Mouse (Mus musculus) urinary bladder, adult 18-20 months (tissue): Measurements from ENCODE around the gene Fam243.

Experiments used
- DNase-seq, 2 experiments: peaks; one replicate each; pipeline ENCODE4 v3.0.0; 2022; ENCODE audit warnings: low spot score in 2 of 2, mixed read lengths in 2 of 2

Gene Fam243

GRCm38 (mm10) chr16:92321341-92321740 lies at the start of gene Fam243:
Gene Fam243 (minus strand): TSS chr16:92321441.
- no peak for DNase-seq

GRCm38 (mm10) chr16:92369260-92369659 lies 48.0 kb upstream of the Fam243 start:
- DNase-seq = peak in 1 of 2 experiments; percentile 63

GRCm38 (mm10) chr16:92365477-92365876 lies 44.2 kb upstream of the Fam243 start:
- DNase-seq = no peak

DNA sequence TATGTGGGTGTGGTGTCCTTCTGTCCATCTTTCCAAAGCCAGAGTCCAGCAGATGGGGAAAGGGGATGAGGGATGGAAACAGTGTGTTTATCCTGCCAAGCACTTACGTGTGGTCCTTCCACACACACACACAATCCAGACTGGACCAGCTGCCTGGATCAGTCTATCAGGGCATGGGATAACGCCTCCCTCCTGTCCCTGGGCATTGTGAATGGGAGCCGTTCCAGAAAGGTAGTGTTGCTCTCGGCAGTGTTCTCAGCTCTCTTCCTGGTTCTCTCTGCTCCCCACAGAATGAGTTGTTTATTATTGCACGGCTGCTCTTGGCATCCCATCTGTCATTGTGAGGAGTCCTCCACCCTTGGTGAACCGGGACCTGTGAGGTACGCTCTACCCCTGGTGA lies 39.5 kb upstream of the Fam243 start:
- no peak for DNase-seq

- peak in 1 of 2 experiments; percentile 67 for DNase-seq
These were observed 38.0 kb upstream of the Fam243 start, which contains the start of gene Kcne1 for GRCm38 (mm10) chr16:92359229-92359628. Gene Kcne1 (minus strand): TSS chr16:92359468.

DNA sequence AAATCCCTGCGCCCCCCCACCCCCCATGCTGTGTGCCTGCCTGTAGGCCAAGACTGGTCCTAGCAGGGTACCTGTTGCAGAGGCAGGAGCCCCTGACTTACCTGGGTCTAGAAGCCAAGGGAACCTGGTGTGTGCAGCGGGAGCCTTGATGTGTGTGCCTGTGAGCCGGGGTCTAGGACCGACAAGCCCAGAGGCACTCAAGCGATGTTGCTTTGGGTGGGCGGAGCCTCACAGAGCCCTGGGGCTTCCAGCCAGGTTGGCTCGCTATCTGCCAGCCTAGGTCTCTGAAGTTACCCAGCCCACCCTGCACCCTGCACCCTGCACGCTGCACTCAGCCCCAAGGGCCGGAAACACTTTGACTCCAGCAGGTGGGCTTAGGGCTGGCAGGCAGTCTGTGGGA lies 37.5 kb upstream of the Fam243 start:
- no peak for DNase-seq

GRCm38 (mm10) chr16:92357566-92357965 lies 36.3 kb upstream of the Fam243 start:
- DNase-seq = no peak

DNA sequence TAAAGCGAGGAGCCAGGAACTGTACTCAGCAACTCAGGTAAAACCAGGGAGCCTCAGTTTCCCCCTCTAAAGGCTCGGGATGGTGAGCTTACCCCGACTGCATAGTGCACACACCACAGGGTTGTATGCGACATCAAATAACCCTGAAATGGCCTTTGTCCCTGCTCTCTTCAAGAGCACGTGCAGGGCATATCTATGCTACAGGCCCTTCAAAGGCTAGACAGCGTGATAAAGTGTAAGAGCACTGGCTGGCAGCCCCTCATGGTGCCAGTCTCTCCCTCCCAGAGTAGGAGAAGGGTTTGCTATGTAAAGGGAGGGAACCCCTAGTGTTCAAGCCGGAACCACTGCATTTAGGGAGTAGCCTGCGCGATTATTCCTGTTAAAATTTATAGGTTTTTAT lies 35.8 kb upstream of the Fam243 start:
- DNase-seq = no peak

GRCm38 (mm10) chr16:92355982-92356381 lies 34.7 kb upstream of the Fam243 start:
- no peak for DNase-seq

GRCm38 (mm10) chr16:92355366-92355765 lies 34.1 kb upstream of the Fam243 start:
- DNase-seq = no peak

DNA sequence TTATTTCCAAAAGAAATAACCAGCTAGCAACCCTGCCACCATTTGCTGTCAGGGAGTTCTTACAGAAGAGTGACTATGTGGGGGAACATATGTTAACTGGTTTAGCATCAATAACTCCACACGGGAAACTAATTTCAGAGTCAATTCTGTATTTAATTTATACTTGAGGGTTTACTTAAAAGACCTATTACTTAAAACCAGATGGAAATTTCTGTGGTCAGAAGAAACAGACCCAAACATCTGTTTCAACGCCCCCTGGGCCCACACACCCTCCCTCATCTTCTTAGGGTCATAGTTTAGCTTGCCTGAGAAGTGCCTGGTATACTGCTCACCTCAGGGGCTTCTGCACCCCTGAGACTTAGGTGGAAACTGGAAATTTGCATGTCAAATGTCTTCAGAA lies 32.7 kb upstream of the Fam243 start:
- no peak for DNase-seq

DNA sequence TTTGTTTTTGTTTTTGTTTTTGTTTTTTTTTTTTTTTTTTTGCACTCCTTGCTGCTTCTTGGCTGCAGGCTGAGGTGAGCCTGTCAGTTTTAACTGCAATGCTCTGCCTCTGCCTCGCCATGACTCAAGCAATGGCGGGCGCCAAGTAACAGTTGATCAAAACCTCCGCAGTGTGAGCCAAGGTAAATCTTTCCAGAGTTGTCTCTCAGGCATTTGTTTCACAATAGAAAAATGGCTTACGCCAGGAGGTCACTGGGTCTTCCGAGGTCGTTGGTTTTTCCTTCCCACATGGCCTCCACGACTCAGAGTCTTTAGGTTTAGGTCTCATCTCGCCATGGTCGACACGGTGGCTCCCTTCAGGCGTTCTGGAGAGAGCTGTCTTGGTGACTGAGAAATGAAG lies 32.1 kb upstream of the Fam243 start:
- DNase-seq = no peak

DNA sequence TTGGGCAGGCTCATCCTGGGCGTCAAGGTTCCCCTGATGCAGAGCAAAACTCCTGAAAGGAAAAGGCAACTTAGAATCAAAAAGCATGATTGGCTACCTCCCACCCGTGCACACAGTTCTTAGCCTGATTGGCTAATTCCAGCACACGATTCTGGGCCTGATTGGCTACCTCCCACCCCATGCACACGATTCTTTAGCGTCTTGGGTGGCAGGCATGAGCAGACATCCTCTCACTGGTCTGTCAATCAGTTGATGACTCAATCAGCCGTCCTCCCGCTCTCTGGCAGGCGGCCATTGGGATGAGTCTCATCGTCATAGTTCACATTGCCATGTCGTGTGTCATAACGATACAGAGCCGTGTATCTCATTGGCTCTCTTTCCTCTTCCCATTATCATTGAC lies 27.7 kb upstream of the Fam243 start:
- peak in 1 of 2 experiments; percentile 26 for DNase-seq

GRCm38 (mm10) chr16:92346297-92346916 lies 25.2 kb upstream of the Fam243 start:
- no peak for DNase-seq

- no peak for DNase-seq
These were observed 23.9 kb upstream of the Fam243 start for GRCm38 (mm10) chr16:92345177-92345576.

DNA sequence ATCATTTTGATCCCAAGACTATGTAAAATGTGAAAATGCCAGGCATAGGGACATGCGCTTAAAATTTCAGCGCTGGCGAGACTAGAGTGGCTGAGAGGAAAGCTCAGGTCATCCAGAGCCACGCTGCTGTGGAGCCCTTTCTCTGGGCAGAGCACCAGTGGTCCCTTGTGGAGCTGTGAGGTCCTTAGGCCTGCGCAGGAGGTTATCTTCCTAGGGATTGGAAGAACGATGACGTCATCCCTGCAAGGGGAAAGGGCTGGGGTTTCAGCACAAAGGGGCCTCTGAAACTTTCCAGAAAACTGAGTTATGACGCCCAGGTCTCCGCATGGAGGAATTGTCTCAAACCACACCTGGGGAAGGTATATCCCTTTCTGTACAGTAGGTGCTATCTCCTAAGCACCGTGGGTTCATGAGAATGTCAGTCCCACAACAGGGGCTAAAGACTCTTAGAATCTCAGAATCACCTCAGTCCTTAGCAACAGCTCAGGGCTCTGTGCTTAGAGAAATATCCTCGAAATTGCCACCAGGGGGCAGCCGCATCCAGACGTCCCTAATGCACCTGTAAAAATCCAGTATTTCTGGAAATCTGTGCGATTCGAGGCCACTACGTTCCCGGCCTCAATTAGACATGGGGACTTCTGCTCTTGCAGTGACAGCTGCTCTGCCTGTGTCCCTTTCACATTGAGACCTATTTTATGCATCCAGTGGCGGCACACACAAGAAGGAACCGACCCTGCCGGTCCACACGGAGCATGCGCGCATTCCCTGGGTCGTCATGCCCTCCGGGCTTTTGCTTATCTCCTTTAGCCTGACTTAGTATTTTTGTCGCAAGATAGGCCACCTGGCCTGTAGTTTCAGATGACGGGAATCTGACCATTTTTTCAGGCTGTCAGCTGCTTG lies 19.6 kb upstream of the Fam243 start:
- DNase-seq = peak; percentile 37 to 59

- DNase-seq = peak; percentile 46 to 63
These were observed 15.0 kb upstream of the Fam243 start for GRCm38 (mm10) chr16:92336280-92336679.

- DNase-seq = no peak
These were observed 13.4 kb upstream of the Fam243 start for GRCm38 (mm10) chr16:92334600-92334999.

GRCm38 (mm10) chr16:92330966-92331365 lies 9.7 kb upstream of the Fam243 start:
- DNase-seq = no peak

DNA sequence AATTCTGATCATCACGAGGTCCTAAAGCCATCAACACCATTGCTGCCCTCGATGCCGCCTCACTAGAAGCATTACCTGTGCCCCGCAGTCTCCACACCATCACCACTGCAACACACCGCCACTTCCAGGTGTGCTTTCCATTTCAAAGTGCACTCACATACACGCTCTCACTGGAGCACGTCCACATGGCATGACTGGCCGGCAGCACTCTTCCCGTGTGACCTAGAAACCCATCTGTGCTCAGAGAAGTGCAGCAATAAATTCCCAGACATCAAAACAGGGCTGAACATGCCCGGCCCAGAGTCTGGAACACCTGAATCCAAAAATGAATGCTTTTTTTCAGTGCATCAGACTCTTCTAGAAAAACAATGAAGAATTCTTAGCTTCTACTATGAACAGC lies 6.7 kb upstream of the Fam243 start:
- no peak for DNase-seq

DNA sequence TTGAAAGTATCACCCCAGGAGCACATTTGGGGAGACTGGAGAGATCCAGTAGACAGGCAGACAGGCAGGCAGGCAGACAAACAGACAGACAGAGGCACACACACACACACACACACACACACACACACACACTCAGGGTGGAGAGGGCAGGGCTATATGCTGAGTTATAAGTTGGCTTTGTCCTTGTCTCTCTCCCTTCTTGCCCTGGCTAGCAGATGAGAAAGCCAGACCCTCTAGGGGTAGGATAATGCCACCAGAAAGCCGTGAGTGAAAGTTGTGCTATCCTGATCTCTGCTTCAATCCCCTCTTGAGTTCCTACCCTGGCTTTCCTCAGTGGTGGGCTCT lies 3.8 kb upstream of the Fam243 start:
- DNase-seq = no peak

DNA sequence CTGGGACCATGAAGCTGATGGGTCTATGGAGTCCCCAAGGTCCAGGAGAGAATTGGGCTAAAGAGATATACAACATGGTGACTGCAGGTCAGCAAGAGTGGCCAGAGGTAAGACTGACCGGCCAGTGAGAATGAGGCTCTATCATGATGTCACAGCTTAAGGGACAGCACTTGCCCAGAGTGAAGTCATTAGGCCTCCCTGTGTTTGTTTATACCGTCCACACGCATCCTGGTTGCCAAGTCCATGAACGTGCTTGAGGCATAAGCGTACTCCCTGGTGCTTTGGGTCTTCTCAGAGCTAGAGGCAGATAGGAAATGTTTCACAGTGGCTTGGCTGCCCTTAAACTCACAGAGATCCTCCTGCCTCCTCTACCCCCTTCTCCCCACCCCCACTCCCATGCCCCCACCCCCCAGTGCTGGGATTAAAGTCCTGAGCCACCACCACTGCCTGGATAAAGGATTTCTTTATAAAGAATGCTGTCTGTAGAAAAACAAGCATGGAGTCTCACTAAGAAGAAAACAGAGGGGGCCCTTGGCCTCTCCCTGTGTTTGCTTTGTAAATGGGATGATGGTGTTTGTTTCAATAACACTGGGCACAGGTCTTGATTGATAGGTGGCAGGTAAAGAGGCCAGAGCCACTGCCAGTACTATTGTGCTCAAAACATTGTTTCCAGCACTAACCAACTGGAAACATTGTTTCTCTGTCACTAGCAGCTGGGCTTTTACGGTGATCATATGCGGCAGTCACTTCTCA lies 3.2 kb upstream of the Fam243 start:
- no peak for DNase-seq
